Mouse (Mus musculus): ENCODE measurements around the gene Gpr161. TPM values are rescaled to one million over a fixed set of nuclear protein-coding genes. Genes with fewer than 3 reads are reported as not detected.

Gene Gpr161
- polyA plus RNA-seq, 1 experiment from 2014 or later = 3.2 TPM

DNA sequence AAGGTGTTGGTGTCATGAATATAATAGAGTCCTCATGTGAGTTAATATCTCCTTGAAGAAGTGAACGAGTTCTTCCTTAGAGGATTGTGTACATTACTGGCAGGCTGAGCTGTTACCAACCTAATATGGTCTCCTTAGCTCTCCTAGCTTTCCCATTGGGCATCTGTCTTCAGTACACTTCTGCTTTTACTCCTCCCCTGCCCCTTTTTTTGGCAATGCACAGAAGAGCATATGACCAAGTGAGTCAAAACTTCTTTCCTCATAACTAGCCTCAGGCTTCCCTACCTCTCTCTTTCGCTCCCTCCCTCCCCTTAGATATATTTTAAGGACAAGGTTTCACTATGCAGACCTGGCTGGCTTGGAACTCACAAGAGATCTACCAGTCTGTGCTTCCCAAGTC is 67.7 kb downstream of the Gpr161 start:
- Histone ChIP-seq H3K4me1 (no peaks in the 10 kb centered on the region), H3K27ac (replicated peaks) (no peak overlapping the region), H3K27me3 (no peaks in the 10 kb centered on the region), H3K9ac (replicated peaks) (no peak overlapping the region), H3K36me3 (no peaks in the 10 kb centered on the region), H3K4me2 (replicated peaks) (no peak overlapping the region), H3K9me3 (no peaks in the 10 kb centered on the region), H3K4me3 (no peak overlapping the region)
- WGBS = 92% methylated on average over 2 of the region's 2 CpGs
- no peak for ATAC-seq (ENCODE audit: low FRiP score, low read depth)

DNA sequence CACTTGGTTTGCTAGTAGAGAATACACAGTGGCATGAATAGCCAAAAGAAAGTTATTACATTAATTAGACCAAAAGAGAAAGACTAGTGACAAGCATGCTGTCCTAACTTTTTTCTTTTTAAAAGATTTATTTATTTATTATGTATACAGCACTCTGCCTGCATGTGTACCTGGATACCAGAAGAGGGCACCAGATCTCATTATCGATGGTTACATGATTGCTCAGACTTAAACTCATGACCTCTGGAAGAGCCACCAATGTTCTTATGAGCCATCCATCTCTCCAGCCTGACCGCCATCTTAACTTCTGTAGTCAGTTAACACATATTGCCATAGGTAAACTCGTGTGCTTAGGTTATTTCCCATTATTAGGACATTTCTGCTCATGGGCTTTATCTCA is 69.5 kb downstream of the Gpr161 start:
- ATAC-seq (ENCODE audit: low FRiP score, low read depth) = no peak

DNA sequence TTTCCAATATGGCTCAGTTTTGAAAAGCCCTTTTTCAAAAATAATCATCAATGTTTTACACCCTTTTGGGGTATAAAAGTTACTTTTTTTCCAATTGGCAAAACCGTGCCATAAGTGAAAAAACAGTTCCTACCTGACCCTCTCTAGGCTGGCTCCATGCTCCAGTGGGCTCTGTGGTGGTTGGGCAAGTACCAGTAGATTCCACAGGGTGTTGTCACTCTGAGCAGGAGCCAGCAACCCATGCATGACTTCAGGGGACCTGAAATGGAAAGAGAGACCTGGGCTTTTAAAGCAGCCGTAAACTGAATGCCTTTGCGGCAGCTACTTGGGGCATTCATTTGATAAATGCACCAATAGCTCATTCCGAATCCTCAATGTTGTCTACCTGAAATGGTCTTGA is 75.4 kb downstream of the Gpr161 start:
- H3K9ac ChIP-seq (replicated peaks) = no peak overlapping the region
- 92% methylated on average over 4 of the region's 4 CpGs for WGBS
- H3K4me1 ChIP-seq = no peaks in the 10 kb centered on the region
- H3K27me3 ChIP-seq = no peaks in the 10 kb centered on the region
- ATAC-seq (ENCODE audit: low FRiP score, low read depth) = no peak
- no peak overlapping the region for H3K4me2 ChIP-seq (replicated peaks)
- H3K36me3 ChIP-seq = no peaks in the 10 kb centered on the region
- H3K27ac ChIP-seq (replicated peaks) = no peak overlapping the region
- no peak overlapping the region for H3K4me3 ChIP-seq
- H3K9me3 ChIP-seq = no peaks in the 10 kb centered on the region

More for the DNA sequence above, 69.5 kb downstream of the Gpr161 start:
- Histone ChIP-seq H3K4me1 (no peaks in the 10 kb centered on the region), H3K4me3 (no peak overlapping the region), H3K36me3 (no peaks in the 10 kb centered on the region), H3K9ac (replicated peaks) (no peak overlapping the region), H3K27me3 (no peaks in the 10 kb centered on the region), H3K4me2 (replicated peaks) (no peak overlapping the region), H3K27ac (replicated peaks) (no peak overlapping the region), H3K9me3 (no peaks in the 10 kb centered on the region)
- 89% methylated on average over 3 of the region's 3 CpGs for WGBS

DNA sequence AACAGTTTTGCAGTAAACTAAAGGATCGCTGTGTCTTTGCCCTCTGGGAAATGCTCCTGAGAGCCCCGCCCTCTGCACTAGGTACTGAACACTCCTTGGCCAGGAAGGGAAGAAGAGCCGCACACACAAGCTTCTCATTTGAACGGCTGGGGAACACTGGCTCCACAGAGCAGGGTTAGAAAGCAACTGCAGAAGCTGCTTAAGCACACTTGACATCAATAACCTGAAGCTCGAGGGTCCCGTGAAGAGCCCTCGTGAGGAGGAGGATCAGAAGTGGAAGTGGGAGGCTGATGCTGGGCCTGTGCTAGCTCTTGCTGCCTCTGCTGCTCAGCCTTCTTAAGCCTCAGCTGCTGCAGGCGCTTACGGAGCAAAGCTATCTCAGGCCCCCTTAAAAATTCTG is 78.2 kb downstream of the Gpr161 start:
- Histone ChIP-seq H3K4me1 (no peaks in the 10 kb centered on the region), H3K36me3 (no peaks in the 10 kb centered on the region), H3K27me3 (no peaks in the 10 kb centered on the region), H3K9me3 (no peaks in the 10 kb centered on the region), H3K4me2 (replicated peaks) (no peak overlapping the region), H3K4me3 (no peak overlapping the region), H3K9ac (replicated peaks) (no peak overlapping the region), H3K27ac (replicated peaks) (no peak overlapping the region)
- 66% methylated on average over 9 of the region's 9 CpGs for WGBS
- 0 out of 2 replicates have a peak, but pooled peaks have one; percentile 30 for ATAC-seq (ENCODE audit: low FRiP score, low read depth)

Other genes with a start within 250 kb of the Gpr161 start
- gene Tbx19, start 135.0 kb upstream of the Gpr161 start, polyA plus RNA-seq (2016; fragmentation: Nextera tagmentation; extraction: Ambion mirVana) = not detected in 2 replicates
- 9.5 and 10.4 TPM in 2 replicates for gene Sft2d2, start 101.4 kb upstream of the Gpr161 start, polyA plus RNA-seq (2016; fragmentation: Nextera tagmentation; extraction: Ambion mirVana)
- gene Tiprl, start 58.8 kb upstream of the Gpr161 start, polyA plus RNA-seq (2016; fragmentation: Nextera tagmentation; extraction: Ambion mirVana) = 101 and 118 TPM in 2 replicates
- gene Dcaf6, start 164.7 kb downstream of the Gpr161 start, polyA plus RNA-seq (2016; fragmentation: Nextera tagmentation; extraction: Ambion mirVana) = 8.9 and 10.6 TPM in 2 replicates
- 139 and 140 TPM in 2 replicates for gene Mpc2, start 164.8 kb downstream of the Gpr161 start, polyA plus RNA-seq (2016; fragmentation: Nextera tagmentation; extraction: Ambion mirVana)
- 0.33 and 0.47 TPM in 2 replicates for gene Adcy10, start 189.4 kb downstream of the Gpr161 start, polyA plus RNA-seq (2016; fragmentation: Nextera tagmentation; extraction: Ambion mirVana)

Data from midbrain, embryonic 12.5 days (tissue).